In genomic region chr14:57135265-57135664, GRCm38 (mm10) we compare ENCODE assay signal across 25 mouse cellular contexts. TPM values are rescaled to one million over a fixed set of nuclear protein-coding genes. Genes with fewer than 3 reads are reported as not detected.
"Had no signal": no experiment of that assay in that cellular context is flagged by ENCODE, and none has a peak within 500 bp of the region (broad histone marks: within the 10 kb centered on the region; RNA-seq: fewer than 3 reads in every experiment).

No protein-coding gene starts in this region.

- H3K9me3 ChIP-seq: liver, embryonic 12.5 days; lung, embryonic 15.5 days; midbrain, embryonic 10.5 days; midbrain, embryonic 12.5 days had no signal

- H3K4me1 ChIP-seq: liver, embryonic 12.5 days had no signal

- H3K4me3 ChIP-seq: liver, embryonic 12.5 days; lung, embryonic 15.5 days; midbrain, embryonic 10.5 days; midbrain, embryonic 12.5 days; myocyte had no signal

- H3K27ac ChIP-seq: liver, embryonic 12.5 days; liver, embryonic 14.5 days; lung, embryonic 15.5 days; midbrain, embryonic 10.5 days; midbrain, embryonic 12.5 days had no signal

- H3K36me3 ChIP-seq: liver, embryonic 12.5 days; lung, embryonic 15.5 days; midbrain, embryonic 10.5 days; midbrain, embryonic 12.5 days had no signal

- H3K9ac ChIP-seq: liver, embryonic 12.5 days; liver, embryonic 14.5 days; lung, embryonic 15.5 days; midbrain, embryonic 12.5 days had no signal

- H3K4me2 ChIP-seq: liver, embryonic 12.5 days; lung, embryonic 15.5 days; midbrain, embryonic 12.5 days had no signal

- DNase-seq: lung, adult 2 months; lung, postnatal 10 days; lung, postnatal 4 days; midbrain, embryonic 14.5 days; retina, postnatal 1 day; right cerebral cortex, adult 18-20 months; right cerebral cortex, postnatal 25 days; right cerebral cortex, postnatal 4 days; spleen, adult 18-20 months; thymus, adult 18-20 months; thymus, postnatal 14 days; thymus, postnatal 36 days had no signal

- ATAC-seq: liver, embryonic 12.5 days; midbrain, embryonic 16.5 days had no signal

RNA-seq across cellular contexts. Expression of gene Gjb6, which starts 1.9 kb away (rescaled TPM):
- polyA plus RNA-seq: liver, embryonic 16.5 days; myocyte; small intestine, adult 2 months had no signal

RNA-seq across cellular contexts. Expression of gene Gm4491, which starts 19.6 kb away (rescaled TPM):
- polyA plus RNA-seq: liver, embryonic 12.5 days; liver, embryonic 14.5 days; liver, embryonic 16.5 days; lung, adult 2 months; lung, embryonic 15.5 days; midbrain, embryonic 10.5 days; midbrain, embryonic 12.5 days; midbrain, embryonic 16.5 days; myocyte; neural tube, embryonic 14.5 days; small intestine, adult 2 months; stomach, embryonic 14.5 days; stomach, embryonic 16.5 days; thymus, postnatal 0 days had no signal

RNA-seq across cellular contexts. Expression of gene Gjb2, which starts 30.8 kb away (rescaled TPM):
- polyA plus RNA-seq: myocyte had no signal
